Mouse (Mus musculus): ENCODE data around the gene Mipep. TPM values are rescaled to one million over a fixed set of nuclear protein-coding genes. Genes with fewer than 3 reads are reported as not detected.

Mipep gene
- polyA plus RNA-seq, 1 experiment from 2014 or later, result 10.7 TPM

DNA sequence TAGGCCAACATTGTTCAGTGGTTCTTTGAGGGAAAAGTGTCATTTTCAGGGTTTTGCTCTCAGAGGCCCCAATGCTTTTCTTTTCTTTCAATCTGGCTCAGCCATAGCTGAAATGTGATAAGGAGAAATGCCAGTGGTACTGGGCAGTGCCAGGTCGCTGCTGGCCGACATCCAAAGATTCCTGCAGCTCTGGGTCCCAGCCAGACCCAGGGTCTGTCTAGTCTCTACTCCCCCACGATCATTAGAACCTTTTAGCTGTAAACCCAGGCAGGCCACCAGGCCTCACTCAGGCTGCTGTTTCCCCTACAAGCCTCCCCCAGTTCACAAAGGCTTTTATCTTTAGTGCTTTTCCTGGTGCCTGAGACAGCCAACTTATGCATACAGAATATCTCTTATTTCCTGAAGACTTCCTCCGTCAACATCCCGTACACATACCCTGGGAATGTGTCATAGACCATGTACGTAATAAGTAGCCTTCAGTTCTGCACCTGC, 42.8 kb upstream of the Mipep start:
- H3K27me3 ChIP-seq, result no peaks in the 10 kb centered on the region
- 59% methylated on average over 6 of the region's 6 CpGs for WGBS (ENCODE audit: insufficient replicate concordance)
- no peaks in the 10 kb centered on the region for H3K9me3 ChIP-seq (replicated peaks)
- H3K27ac ChIP-seq (replicated peaks), result no peak overlapping the region
- no peak overlapping the region for H3K4me2 ChIP-seq
- ATAC-seq (ENCODE audit: insufficient read depth), result no peak
- H3K4me1 ChIP-seq (replicated peaks), result peaks cover 30% of the 10 kb centered on the region
- H3K4me3 ChIP-seq (replicated peaks), result no peak overlapping the region
- no peak overlapping the region for H3K9ac ChIP-seq
- H3K36me3 ChIP-seq (replicated peaks), result peaks cover 18% of the 10 kb centered on the region

DNA sequence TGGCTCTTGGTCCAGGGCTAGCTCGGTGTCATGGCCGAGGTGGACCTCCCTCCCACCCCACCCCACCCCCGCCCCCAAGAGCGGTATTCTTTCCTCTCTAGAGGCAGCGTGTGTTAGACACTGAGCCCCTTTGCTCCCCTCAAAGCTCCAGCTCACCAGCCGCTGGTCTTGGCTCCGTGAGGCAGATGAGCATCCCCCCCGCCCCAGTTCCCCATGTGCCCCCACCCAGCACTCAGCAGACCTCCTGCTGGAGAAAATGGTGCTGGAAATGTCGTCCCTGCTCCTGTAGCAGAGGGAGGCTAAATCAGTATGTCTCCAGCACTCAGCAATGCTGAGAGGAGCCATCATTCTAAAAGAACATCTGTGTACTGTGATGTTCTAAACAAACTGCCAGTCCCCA, 40.7 kb upstream of the Mipep start:
- no peaks in the 10 kb centered on the region for H3K9me3 ChIP-seq (replicated peaks)
- no peak overlapping the region for H3K9ac ChIP-seq
- no peak overlapping the region for H3K4me2 ChIP-seq
- peaks cover 35% of the 10 kb centered on the region for H3K36me3 ChIP-seq (replicated peaks)
- no peak overlapping the region for H3K4me3 ChIP-seq (replicated peaks)
- 69% methylated on average over 9 of the region's 9 CpGs for WGBS (ENCODE audit: insufficient replicate concordance)
- ATAC-seq (ENCODE audit: insufficient read depth), result no peak
- no peaks in the 10 kb centered on the region for H3K27me3 ChIP-seq
- H3K27ac ChIP-seq (replicated peaks), result no peak overlapping the region
- peaks cover 17% of the 10 kb centered on the region for H3K4me1 ChIP-seq (replicated peaks)

DNA sequence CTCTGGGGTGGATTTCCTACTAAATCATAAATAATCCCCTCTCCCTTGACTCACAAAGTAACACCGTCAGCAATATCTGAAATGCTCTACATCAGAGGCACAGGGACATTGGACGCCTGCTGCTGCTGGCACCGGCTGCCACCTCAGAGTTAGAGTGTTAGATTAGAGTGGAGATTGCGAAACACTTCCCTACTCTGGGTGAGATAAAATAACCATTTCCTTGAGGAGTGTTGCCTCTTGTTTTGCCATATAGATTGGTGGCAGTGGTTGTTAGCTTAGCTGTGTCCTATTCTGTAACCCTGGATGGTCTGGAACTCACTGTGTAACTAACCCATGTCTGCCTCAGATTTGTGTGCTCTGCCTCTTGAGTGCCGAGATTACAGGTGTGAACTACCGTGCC, 39.2 kb upstream of the Mipep start:
- Histone ChIP-seq H3K36me3 (replicated peaks) (peaks cover 50% of the 10 kb centered on the region), H3K27ac (replicated peaks) (no peak overlapping the region), H3K27me3 (no peaks in the 10 kb centered on the region), H3K4me3 (replicated peaks) (no peak overlapping the region), H3K9me3 (replicated peaks) (no peaks in the 10 kb centered on the region), H3K4me2 (no peak overlapping the region), H3K9ac (no peak overlapping the region), H3K4me1 (replicated peaks) (peaks cover 11% of the 10 kb centered on the region)
- no peak for ATAC-seq (ENCODE audit: insufficient read depth)
- 32% methylated on average over 6 of the region's 6 CpGs for WGBS (ENCODE audit: insufficient replicate concordance)

DNA sequence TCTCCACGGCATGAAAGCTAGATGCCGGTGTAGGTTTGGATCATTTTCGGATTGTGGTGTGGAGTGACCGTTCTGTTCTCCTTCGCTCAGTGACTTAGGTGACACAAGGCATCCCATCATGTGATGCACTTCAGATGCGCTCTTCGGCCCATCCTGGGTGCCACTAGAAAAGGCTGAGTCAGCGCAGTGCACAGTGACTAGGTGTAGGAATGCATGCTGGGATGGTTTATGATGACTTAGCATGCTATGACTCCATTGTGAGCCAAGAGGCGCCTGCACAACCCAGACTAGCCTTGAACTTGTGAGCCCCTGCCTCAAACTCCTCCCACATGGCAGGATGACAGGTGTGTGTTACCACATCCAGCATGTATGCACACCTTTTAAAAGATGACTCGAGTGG, 38.2 kb upstream of the Mipep start:
- 84% methylated on average over 10 of the region's 10 CpGs for WGBS (ENCODE audit: insufficient replicate concordance)
- H3K4me2 ChIP-seq, result no peak overlapping the region
- peaks cover 7% of the 10 kb centered on the region for H3K4me1 ChIP-seq (replicated peaks)
- no peak overlapping the region for H3K9ac ChIP-seq
- H3K36me3 ChIP-seq (replicated peaks), result peaks cover 60% of the 10 kb centered on the region
- ATAC-seq (ENCODE audit: insufficient read depth), result no peak
- H3K4me3 ChIP-seq (replicated peaks), result no peak overlapping the region
- H3K27ac ChIP-seq (replicated peaks), result no peak overlapping the region
- no peaks in the 10 kb centered on the region for H3K27me3 ChIP-seq
- H3K9me3 ChIP-seq (replicated peaks), result no peaks in the 10 kb centered on the region

- Histone ChIP-seq H3K36me3 (replicated peaks) (peaks cover 64% of the 10 kb centered on the region), H3K27me3 (no peaks in the 10 kb centered on the region)
Observed at GRCm38 (mm10) chr14:60747154-60747870, 37.1 kb upstream of the Mipep start.

GRCm38 (mm10) chr14:60749880-60750279, 34.5 kb upstream of the Mipep start:
- Histone ChIP-seq H3K4me2 (no peak overlapping the region), H3K4me1 (replicated peaks) (no peaks in the 10 kb centered on the region; the same call in 1 of the 2 replicates), H3K27ac (replicated peaks) (no peak overlapping the region), H3K27me3 (no peaks in the 10 kb centered on the region), H3K9ac (no peak overlapping the region), H3K9me3 (replicated peaks) (no peaks in the 10 kb centered on the region), H3K4me3 (replicated peaks) (no peak overlapping the region), H3K36me3 (replicated peaks) (peaks cover 79% of the 10 kb centered on the region)
- ATAC-seq (ENCODE audit: insufficient read depth), result no peak
- 67% methylated on average over 12 of the region's 12 CpGs for WGBS (ENCODE audit: insufficient replicate concordance)

More at GRCm38 (mm10) chr14:60747154-60747870, 37.1 kb upstream of the Mipep start:
- no peak overlapping the region for H3K9ac ChIP-seq
- 67% methylated on average over 21 of the region's 21 CpGs for WGBS (ENCODE audit: insufficient replicate concordance)
- no peak overlapping the region for H3K27ac ChIP-seq (replicated peaks)
- no peak for ATAC-seq (ENCODE audit: insufficient read depth)
- H3K4me3 ChIP-seq (replicated peaks), result no peak overlapping the region
- H3K4me1 ChIP-seq (replicated peaks), result peaks cover 3% of the 10 kb centered on the region
- H3K4me2 ChIP-seq, result no peak overlapping the region
- H3K9me3 ChIP-seq (replicated peaks), result no peaks in the 10 kb centered on the region

DNA sequence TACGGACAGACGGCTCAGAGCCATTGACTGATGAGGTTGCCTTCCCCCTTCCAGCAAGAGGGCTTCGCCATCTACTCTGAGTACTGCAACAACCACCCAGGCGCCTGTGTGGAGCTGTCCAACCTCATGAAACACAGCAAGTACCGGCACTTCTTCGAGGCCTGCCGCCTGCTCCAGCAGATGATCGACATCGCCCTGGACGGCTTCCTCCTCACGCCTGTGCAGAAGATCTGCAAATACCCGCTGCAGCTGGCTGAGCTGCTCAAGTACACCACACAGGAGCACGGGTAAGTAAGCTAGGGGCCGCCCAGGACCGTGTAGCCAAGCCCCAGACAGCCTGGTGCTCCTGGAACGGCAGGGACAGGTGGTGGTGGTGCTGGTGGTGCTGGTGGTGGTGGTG, 32.8 kb upstream of the Mipep start:
- H3K9ac ChIP-seq, result no peak overlapping the region
- H3K4me2 ChIP-seq, result no peak overlapping the region
- H3K27ac ChIP-seq (replicated peaks), result no peak overlapping the region
- H3K9me3 ChIP-seq (replicated peaks), result no peaks in the 10 kb centered on the region
- no peaks in the 10 kb centered on the region; the same call in 1 of the 2 replicates for H3K4me1 ChIP-seq (replicated peaks)
- no peak for ATAC-seq (ENCODE audit: insufficient read depth)
- peaks cover 86% of the 10 kb centered on the region for H3K36me3 ChIP-seq (replicated peaks)
- 76% methylated on average over 16 of the region's 16 CpGs for WGBS (ENCODE audit: insufficient replicate concordance)
- H3K4me3 ChIP-seq (replicated peaks), result no peak overlapping the region
- H3K27me3 ChIP-seq, result no peaks in the 10 kb centered on the region

DNA sequence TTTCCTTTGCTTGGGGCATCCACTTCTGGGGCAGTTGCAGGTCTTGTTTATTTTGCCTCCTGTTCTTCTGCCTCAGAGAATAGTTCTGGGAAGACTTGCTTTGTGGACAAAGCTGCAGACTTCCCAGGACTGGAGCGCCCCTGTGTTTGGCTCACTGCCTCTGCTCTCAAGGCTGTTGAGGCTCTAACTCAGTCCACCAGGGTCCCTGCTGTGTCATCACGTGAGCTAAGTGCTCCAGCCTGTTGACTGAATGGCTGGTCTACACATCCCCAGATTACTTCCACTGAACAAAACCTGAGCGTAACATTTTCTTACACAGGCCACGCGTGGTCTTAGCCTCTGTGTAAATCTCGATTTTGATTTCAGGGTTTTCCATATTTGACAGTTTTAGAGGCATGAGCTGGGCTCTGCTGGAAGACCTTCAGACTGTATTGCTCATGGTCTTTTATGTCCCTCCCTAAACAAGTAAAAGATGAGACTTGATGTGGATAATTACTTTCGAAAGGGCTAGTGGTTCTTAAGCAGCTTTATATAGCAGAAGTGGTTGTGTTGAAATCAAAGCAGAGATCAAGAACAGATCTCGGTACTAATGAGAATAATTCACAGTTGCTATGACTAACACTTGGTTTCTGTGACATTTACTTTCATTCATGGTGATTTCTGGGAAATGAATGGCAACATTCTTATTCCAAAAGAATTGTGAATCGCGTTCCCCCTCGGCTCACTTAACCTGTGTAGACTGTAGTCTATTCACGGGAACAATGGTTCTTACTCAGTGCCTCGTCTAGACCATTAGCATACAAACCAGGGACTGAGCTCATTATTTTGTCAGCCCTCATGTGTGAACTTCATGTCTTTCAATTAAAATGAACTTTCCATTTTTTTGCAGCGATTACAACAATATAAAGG, 31.2 kb upstream of the Mipep start:
- no peak overlapping the region for H3K4me2 ChIP-seq
- no peaks in the 10 kb centered on the region; the same call in 1 of the 2 replicates for H3K4me1 ChIP-seq (replicated peaks)
- no peaks in the 10 kb centered on the region for H3K27me3 ChIP-seq
- no peak for ATAC-seq (ENCODE audit: insufficient read depth)
- no peak overlapping the region for H3K27ac ChIP-seq (replicated peaks)
- 79% methylated on average over 14 of the region's 14 CpGs for WGBS (ENCODE audit: insufficient replicate concordance)
- no peak overlapping the region for H3K4me3 ChIP-seq (replicated peaks)
- no peaks in the 10 kb centered on the region for H3K9me3 ChIP-seq (replicated peaks)
- no peak overlapping the region for H3K9ac ChIP-seq
- peaks cover 84% of the 10 kb centered on the region for H3K36me3 ChIP-seq (replicated peaks)

DNA sequence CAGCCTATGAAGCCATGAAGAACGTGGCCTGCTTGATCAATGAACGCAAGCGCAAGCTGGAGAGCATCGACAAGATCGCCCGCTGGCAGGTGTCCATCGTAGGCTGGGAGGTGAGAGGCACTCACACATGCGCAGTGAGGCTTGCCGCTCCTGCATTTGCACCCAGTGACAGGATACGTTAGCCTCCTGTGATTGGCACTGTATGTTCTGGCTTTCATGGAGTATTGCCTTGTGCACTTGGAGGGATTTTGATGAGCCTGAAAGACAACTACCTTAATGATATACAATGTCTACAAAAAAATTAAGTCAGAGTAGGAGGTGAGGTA, 30.6 kb upstream of the Mipep start:
- peaks cover 86% of the 10 kb centered on the region for H3K36me3 ChIP-seq (replicated peaks)
- ATAC-seq (ENCODE audit: insufficient read depth), result no peak
- no peak overlapping the region for H3K27ac ChIP-seq (replicated peaks)
- no peak overlapping the region for H3K4me2 ChIP-seq
- no peaks in the 10 kb centered on the region for H3K9me3 ChIP-seq (replicated peaks)
- no peak overlapping the region for H3K9ac ChIP-seq
- H3K27me3 ChIP-seq, result no peaks in the 10 kb centered on the region
- H3K4me3 ChIP-seq (replicated peaks), result no peak overlapping the region
- 90% methylated on average over 10 of the region's 10 CpGs for WGBS (ENCODE audit: insufficient replicate concordance)
- no peaks in the 10 kb centered on the region; the same call in 1 of the 2 replicates for H3K4me1 ChIP-seq (replicated peaks)

DNA sequence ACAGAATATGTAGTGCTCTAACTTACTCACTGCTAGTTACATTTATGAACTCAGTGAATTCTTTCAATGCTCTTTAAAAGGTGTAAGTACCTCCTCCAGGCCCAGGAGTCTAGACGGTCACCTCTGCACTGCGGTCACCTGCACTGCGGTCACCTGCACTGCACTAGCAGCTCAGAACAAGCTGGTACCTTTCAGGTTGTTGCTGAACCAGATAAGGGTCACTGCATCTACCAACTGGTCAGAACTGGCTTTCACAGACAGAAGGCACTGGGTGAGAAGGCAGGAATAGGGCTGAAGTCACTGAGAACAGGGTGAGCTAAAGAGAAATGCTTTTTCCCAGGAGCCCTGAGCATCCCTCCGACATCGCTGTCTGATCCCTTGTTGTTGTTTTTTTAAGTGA, 29.7 kb upstream of the Mipep start:
- 86% methylated on average over 5 of the region's 5 CpGs for WGBS (ENCODE audit: insufficient replicate concordance)
- H3K36me3 ChIP-seq (replicated peaks), result peaks cover 86% of the 10 kb centered on the region

GRCm38 (mm10) chr14:60756271-60756670, 28.1 kb upstream of the Mipep start:
- peaks cover 86% of the 10 kb centered on the region for H3K36me3 ChIP-seq (replicated peaks)
- no peaks in the 10 kb centered on the region for H3K9me3 ChIP-seq (replicated peaks)
- no peak overlapping the region for H3K4me3 ChIP-seq (replicated peaks)
- no peaks in the 10 kb centered on the region for H3K27me3 ChIP-seq
- no peak for ATAC-seq (ENCODE audit: insufficient read depth)
- H3K9ac ChIP-seq, result no peak overlapping the region
- no peak overlapping the region for H3K4me2 ChIP-seq
- H3K4me1 ChIP-seq (replicated peaks), result no peaks in the 10 kb centered on the region
- WGBS (ENCODE audit: insufficient replicate concordance), result 83% methylated on average over 15 of the region's 15 CpGs
- no peak overlapping the region for H3K27ac ChIP-seq (replicated peaks)

More for the DNA sequence above, 29.7 kb upstream of the Mipep start:
- ATAC-seq (ENCODE audit: insufficient read depth), result no peak
- Histone ChIP-seq H3K9me3 (replicated peaks) (no peaks in the 10 kb centered on the region), H3K4me2 (no peak overlapping the region), H3K9ac (no peak overlapping the region), H3K4me3 (replicated peaks) (no peak overlapping the region), H3K27me3 (no peaks in the 10 kb centered on the region), H3K27ac (replicated peaks) (no peak overlapping the region), H3K4me1 (replicated peaks) (no peaks in the 10 kb centered on the region)
